Mouse (Mus musculus): ENCODE data around the gene Ttll11.

Gene Ttll11

DNA sequence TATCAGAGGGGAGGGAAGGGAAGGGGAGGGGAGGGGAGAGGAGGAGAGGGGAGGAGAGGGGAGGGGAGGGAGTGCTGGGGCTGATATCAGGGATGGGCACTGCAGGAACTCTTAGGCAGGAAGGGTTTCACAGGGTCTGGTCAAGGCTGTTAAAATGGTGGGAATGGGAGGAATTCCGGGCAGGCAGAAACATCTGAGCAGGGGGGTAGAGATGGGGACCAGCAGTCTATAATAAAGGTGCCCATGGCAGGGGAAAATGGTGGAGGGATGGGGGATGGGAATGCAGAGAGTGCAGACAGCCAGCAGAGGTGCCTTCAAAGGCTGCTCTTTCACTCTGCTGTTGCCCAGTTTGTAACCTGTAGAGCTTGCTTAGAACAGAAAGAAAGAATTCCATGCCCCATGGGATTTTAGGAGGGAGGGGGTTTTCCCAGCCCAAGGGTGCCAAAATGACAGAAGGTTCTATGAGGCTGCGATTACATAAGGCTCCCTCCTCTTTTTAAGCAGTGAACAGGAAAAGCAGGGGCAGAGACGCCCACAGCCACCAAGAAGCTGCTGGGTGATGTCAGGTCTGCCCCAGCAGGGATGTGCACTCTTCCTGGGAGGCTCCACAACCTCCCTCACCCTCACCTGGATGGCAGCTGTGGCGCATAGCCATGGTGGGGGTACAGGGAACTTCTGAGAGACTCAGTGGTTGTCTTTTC is 211.0 kb downstream of the Ttll11 start:
- peak; percentile 77 for ATAC-seq (ENCODE audit: low TSS enrichment)

DNA sequence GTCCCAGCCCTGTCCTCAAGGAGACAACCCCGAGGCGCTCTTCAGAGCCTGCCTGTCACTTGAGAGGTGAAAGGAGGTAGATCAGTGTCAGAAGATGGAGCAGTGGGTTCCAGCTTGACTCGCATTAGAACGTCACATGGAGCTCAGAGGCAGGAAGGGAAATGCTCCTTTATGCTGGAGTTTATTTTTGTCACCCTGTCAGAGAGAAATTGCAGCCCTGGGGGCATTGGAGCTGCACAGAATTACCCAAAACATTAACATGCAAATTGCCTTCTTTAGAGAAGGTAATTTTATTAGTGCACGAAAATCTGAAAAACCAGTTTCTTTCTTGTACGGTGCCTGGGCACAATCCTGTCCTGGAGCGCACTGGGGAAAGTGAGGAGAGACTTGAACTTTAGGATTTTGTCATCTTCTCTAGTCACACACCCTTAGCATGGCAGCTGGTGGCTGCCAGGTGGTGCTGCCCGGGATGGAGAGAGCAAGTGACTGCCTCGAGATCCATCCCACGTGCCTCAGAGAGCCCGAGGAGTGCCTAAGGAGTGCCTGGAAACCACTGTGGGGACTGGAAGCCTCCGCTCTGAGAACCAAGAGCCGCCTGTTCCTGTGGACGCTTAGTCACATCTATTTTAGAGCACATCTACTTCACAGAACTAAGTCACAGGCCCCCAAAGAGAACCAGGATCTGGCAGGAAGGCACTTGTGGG is 211.7 kb downstream of the Ttll11 start:
- peak; percentile 81 for ATAC-seq (ENCODE audit: low TSS enrichment)

DNA sequence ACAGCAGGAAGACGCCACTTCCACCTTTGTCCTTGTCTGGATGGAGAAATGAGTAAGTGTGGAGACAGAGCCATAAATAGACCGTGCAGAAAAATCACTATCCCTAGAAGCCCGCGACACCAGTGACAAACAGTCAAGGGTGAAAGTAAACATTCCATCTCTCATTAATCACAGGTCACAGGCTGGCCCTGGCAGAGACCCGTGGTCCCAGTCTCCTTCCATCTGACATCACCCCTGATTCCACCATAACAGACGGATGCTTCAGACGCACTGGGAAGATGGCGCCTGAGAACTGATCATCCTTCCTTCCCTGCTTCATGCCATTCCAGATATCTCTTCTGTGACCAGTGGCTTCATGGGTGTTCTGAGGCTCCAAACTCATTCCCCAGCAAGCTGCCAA is 215.4 kb downstream of the Ttll11 start:
- ATAC-seq (ENCODE audit: low TSS enrichment), result no peak

DNA sequence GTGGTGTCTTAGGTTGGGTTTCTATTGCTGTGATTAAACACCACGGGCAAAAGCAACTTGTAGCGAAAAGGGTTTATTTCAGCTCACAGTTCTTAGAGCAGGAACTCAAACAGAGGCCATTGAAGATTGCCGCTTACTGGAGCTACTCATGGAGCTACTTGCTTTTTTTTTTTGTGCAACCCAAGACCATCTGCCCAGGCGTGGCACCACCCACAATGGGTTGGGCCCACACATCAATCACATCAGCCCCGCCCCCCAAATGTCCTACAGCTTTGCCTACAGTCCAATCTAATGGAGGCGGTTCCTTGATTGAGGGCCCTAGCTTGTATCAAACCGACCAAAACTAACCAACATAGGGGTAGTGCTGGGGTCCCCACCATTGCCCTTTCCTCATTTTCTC is 215.9 kb downstream of the Ttll11 start:
- no peak for ATAC-seq (ENCODE audit: low TSS enrichment)

DNA sequence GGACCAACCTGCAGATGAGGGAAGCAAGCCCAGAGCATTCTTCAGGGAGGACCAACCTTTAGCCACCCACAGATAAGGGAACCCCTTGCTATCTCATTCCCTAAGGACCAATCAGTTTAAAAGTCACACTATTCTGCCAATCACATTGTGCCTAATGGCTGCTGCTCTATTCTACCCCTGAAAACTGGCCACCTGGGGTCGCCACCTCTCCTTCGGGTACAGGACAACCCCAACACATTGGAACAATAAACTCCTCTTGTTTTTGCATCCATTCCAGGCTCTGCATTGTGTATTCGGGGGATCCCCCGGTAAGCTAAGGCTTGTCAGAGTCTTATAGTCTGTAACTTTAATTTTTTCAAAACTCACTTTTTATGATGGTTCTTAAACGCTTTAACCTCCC is 218.3 kb downstream of the Ttll11 start:
- ATAC-seq (ENCODE audit: low TSS enrichment), result no peak

DNA sequence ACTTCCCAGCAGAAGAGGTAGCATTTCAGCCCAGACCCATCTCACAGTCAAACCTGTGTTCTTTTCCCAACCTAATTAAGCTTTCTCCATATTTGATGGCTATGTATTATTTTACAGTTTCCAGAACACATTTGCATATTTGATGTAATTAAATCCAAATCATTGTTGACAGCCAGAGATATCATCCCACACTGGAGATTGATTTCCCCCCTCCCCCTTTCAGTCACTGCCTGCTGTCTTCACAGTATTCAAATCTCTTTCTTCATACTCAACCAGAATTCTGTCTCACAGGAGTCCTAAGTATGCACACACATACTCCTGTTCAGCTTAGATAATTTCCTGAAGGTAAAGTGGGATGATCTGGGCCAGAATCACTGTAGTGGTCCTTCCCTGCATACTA is 218.8 kb downstream of the Ttll11 start:
- ATAC-seq (ENCODE audit: low TSS enrichment), result no peak

DNA sequence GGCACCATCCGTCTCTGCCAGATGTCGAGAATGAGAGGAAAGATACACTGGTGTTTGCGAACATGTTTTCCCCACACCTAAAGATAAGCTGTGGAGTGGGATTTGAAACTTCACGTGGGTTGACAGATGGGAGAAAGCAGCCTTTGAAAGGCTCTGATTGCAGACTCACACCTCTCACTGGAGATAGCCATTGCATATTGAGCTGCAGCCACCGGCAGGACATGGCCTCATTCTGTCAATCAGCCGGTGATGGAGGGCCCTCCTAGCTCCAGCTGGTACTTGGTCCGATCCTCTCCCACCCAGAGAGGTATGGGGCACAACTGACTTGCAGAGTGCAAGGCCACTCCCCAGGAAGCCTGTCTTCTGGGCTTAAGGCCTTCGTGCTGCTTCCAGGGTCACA is 219.4 kb downstream of the Ttll11 start:
- peak; percentile 18; the same call in 1 of the 2 replicates for ATAC-seq (ENCODE audit: low TSS enrichment)

DNA sequence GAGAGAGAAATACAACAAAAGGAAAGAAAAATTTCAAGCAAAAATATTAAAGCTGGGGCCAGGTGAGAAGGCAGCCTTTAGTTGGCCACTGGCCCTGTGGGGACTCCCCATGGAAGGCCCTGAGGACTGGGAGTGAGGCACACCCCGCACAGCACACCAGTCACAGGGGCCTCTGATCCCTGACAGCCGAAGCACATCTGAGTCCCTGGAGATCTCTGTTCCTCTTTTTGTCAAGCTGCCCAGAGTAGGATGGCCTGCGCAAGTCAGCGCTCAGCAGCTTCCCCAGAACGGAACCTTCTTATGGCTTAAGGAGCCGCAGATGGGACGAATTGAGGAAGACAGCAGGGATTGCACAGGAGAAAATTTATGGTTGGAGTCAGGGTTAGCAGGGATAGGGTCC is 223.2 kb downstream of the Ttll11 start:
- ATAC-seq (ENCODE audit: low TSS enrichment), result peak; percentile 21; the same call in 1 of the 2 replicates

DNA sequence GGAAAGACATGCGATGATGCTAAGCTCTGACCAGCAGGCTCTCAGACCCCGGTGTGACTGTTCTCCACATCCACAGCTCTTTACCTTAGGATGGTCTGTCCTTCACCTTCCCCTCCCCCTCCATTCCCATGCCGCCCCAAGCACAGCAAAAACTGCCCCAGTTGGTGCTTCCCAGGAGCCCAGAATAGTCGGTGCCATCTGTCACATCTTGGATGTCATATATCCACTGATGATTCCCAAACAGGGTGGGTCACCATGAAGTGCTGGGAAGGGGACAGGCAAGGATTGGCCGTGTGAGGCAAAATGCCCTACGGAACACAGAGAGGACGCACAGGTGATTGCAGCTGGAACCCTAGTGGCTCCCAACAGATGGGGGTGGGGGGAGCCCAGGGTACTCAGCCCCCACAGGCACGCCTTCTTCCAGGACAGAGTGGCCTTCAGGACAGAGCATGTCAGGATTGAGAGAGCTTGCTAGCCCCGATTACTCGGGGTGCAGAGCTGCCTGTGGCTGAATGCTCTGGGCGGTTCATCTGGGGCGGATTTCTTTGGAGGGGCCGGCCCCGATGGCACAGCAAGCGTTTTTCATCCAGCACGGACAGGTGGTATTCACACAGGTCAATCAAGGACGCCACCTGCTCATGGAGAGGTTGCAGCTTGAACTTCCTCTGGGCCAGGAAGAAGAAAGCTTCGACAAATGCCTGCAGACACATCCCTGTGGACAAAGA is 227.8 kb downstream of the Ttll11 start:
- no peak for ATAC-seq (ENCODE audit: low TSS enrichment)

DNA sequence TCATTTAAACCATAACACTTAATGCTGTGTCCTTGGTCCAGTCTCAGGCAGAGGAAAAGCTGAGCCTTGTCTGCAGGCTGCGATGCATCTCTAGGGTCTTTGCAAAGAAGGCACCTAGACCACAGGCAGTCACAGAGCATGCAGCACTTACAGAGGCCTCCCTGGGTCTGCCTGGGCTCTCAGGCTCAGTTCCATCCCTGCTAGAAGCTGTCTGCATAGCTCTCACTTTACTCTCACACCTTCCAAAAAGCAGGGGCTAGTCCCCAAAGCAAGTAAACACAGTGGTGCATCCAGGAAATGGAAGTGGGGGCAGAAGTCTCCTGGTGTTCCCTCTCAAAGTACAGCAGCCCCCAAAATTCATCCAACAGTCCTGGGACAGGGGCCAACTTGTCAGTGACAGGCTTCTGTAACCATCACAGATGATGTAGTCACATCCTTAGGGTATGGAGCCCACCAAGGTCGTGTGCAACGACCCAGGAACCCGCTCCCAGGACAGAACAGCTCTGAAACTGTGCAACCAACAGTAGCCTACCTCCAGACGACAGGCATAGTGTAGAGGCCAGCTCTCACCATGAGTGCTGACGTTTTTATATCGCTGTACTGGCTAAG is 229.1 kb downstream of the Ttll11 start:
- ATAC-seq (ENCODE audit: low TSS enrichment), result no peak

DNA sequence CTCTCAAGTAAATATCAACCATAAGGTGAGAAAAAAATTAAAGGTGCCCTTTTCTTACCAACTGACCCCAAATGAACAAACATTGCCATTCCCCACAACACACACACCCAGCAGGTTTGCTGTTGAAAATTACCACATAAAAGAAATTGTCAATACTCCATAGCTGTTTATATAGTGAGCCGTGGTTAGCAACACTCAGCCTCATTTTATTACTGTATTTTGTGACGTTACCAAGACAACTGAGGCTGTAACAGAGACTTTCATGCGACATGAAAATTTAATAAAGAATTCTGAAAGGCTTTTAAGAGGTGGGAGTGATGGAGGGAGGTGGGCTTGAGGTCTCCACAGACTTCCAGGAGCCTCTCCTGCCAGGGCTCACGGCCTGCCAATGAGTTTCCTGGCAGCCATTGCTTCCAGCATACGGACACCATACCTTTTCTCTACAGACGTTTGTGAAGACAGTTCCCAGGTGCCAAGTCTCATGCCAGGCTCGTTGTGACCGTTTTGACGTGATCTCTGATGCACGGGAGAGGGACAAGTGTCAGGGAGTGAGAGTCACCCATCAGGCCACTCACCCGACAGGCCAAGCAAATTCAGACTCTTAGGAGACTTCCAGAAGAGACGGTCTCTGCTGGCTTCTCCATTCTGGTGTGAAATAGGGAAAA is 232.2 kb downstream of the Ttll11 start:
- ATAC-seq (ENCODE audit: low TSS enrichment), result no peak

DNA sequence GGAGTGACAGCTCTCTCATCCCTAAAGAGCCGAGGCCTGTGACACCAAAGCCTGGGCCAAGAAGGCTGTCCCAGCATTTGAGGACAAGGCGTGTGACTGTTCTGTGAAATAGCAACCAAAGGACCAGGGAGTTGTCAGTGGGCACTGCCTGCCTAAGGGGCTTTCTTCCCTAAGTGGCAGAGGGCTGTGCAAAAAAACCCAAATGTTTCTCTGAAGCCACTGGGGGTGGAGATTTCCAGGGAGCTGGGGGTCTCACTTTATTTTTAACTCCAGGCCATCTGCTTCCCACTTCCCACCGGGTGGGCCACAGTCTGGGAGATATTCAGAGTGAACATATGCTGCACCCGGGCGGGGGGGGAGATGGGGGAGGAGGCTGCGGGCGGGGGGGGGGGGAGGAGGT is 233.1 kb downstream of the Ttll11 start:
- ATAC-seq (ENCODE audit: low TSS enrichment), result peak; percentile 33; the same call in 1 of the 2 replicates

DNA sequence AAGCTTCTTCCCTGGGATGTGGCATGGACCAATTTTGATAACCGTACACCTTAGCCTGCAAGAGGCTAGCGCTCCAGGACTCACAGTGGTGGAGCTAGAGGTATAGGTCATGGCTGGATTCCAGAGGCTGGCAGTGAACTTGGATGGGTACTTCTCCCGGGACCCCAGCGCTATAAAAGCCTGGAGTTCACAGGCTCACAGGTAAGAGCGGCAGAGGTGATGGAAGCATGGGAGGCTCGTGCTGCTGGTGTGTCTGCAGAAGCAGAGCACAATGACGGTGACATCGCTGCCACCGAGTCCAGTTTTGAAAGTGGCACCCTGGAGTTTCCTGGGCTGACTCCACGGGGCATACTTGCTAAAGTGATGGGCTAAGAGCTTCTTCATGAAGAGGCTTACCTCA is 233.8 kb downstream of the Ttll11 start:
- no peak for ATAC-seq (ENCODE audit: low TSS enrichment)

DNA sequence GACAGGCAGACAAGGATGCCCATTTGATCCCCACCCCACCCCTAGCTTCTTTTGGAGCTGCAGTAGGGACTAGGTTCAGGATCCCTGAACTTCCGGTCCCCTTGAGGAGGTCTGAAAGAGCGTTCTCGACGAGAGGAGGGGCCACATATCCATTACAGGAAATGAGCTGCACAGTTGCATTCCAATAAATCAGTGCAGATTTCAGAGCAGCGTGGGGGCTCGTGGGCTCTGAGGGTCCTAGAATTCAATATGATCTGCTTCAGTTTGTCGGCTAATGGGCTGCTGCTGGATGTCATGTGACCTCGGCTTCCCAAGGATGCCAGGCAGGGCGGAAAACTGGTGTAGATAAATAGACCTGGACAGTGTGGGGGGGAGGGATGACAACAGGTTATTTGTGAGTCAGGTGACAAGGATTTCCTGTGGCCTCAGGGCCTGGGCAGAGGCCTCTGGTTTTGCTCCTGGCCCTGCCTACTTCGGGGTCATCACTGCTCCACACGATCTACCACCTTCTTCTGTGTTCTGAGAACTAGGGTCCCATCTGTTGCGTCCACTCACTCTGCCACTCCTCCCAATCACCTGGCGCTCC is 240.0 kb downstream of the Ttll11 start:
- no peak for ATAC-seq (ENCODE audit: low TSS enrichment)

DNA sequence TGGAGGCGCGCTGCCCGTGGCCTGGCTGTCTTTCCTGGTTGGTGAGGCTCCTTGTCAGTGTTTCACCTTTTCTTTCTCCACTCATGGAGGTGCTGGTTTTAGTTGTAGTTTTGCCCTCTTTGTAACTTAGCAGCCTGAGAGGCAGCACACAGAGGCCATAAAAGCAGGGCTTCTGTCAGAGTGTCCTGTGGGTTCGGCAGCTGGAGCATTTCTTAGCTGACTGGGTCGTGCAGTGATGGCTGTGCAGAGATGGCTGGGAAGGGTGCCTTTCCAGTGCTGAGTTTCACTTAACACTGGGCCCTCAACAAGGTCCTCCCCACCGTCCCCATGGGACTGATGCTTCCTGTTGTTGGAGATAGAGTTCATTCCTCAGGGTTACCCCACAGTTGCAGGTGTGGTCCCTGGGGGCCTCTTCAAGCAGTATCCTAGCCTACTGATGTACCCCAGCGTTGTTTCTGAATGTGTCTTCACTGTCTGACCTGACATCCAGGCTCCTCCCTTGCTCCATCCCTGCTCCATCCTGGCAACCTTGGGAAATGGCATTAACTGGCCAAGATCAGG is 242.2 kb downstream of the Ttll11 start:
- no peak for ATAC-seq (ENCODE audit: low TSS enrichment)

DNA sequence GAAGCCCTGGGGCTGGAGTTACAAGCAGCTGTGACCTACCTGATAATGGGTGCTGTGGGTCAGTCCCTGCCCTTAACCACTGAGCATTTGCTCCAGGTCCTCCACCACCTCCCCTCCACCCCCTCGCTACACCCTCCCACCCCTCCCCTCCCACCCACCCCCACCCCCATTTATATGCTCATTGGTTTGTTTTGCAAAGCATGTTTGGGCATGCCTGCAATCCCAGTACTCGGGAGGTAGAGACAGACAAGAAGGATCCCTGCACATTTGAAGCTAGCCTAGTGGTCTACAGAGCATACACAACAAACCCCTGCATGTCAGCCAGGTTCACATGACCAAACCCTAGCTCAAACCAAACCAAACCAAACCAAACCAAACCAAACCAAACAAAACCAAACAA is 243.7 kb downstream of the Ttll11 start:
- ATAC-seq (ENCODE audit: low TSS enrichment), result no peak

DNA sequence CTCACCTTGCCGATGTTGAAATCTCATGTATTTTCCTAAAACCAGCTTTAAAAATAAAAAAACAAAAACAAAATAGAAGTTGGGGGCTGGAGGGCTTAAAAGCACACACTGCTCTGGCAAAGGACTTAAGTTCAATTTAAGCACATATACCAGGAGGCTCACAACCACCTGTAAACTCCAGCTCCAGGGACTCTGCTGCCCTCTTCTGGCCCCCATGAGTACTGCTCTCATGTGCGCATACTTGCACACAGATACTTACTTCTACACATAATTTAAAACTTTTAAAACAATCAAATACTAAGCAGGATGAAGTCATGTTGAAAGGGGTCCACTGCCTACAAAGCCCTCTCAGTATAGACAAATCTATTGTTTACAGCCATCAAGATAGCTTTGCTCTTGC is 244.7 kb downstream of the Ttll11 start:
- no peak for ATAC-seq (ENCODE audit: low TSS enrichment)

DNA sequence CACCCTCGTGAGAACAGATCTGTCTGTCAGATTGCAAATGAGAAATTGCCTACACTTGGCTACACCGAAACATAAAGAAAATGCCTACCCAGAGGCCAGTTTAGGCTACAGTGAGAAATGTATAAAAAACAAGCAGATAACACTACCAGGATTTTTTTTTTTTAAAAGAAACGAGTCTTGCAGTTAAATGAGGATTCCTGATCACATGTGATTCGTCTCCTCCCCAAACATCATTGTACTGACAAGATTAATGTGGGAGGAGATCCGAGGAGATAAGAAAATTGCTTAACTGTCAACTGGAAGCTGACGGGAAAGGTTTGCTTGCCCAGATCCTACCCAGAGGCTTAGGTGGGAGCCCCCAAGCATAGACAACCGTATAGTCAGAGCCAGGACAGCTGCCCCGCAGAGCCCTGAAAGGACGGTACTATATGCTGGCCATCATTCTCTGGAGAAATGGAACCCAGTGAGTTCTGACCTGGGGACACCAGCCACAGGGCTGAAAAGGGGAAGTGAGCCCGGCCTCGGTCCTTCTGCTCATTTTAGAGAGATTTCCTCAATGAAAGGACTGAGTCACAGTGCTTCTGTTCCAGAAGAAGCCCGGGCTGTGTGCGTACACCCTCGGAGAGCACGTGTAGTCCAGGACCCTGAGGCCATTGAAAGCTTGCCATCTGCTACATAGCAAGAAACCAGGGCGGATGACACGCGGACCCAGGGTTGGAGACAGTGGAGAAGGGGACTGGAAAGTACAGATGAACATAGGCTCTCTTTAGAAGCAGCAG is 247.9 kb downstream of the Ttll11 start:
- 0 out of 2 replicates have a peak, but pooled peaks have one; percentile 5 for ATAC-seq (ENCODE audit: low TSS enrichment)

DNA sequence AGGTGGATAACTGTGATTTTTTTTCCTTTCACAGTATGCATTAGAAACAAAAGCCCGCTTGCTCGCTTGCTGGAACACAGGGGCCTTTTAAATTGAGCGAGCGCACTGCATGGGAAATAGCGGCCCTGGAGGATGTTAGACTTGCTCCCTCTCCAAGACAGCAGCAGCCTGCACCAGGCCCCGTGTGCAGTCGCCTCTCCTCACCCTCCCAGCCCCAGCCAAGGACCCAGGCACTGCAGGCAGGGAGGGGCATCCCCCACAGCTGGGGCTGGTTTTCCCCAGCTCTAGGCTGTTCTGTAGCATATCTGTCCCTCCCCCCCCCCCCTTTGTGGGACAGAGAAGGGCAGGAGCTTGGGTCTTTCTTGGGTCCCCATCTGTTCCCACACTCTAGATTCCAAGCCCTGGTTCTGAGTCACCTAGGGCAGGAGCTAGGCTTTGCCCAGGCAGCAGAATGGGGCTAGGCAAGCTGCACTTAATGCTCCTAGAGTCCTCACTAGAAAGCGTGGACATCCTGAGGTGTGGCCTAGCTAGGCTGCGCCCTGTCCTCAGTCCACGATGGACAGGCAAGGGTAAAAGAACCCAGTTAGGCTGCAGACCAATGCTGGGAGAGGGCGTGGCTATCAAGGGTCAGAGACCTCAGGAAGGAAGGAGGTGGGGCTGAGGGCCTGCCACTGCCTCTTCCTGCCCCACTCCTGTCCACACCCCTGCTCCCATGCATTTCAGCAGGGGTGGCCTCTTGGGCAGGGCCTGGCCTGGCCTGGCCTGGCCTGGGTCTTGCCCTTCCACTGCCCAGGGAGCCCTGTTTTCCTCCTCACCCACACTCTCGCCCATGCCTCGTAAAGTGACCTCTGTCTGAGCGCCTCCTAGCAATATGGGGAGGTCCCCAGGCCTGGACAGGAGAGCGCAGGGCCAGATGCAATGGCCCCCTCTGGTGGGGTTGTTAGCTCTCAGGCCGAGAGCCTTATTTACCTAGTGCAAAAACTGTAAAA is 250.3 kb downstream of the Ttll11 start:
- peak; percentile 26 for ATAC-seq (ENCODE audit: low TSS enrichment)
